Mouse (Mus musculus): ENCODE measurements around the gene Rps6kb2. TPM values are rescaled to one million over a fixed set of nuclear protein-coding genes. Genes with fewer than 3 reads are reported as not detected.

The Rps6kb2 gene
- 0.71 TPM for polyA plus RNA-seq (2014; fragmentation: Illumina TruSeq; extraction: RNeasy Lipid Tissue Mini Kit (QIAGEN cat#74804); ENCODE audit: low read depth, low replicate concordance)

GRCm38 (mm10) chr19:4162646-4163542, at the start of gene Rps6kb2:
Gene Rps6kb2 (minus strand): TSS chr19:4163354.

GRCm38 (mm10) chr19:4201291-4201909, 38.2 kb upstream of the Rps6kb2 start, which contains the start of gene Rad9a:
Gene Rad9a (minus strand): TSS chr19:4201662.

GRCm38 (mm10) chr19:4191528-4192250, 28.5 kb upstream of the Rps6kb2 start, which contains the start of gene Ppp1ca:
Gene Ppp1ca (plus strand): TSS chr19:4192065.

GRCm38 (mm10) chr19:4190831-4191334, 27.7 kb upstream of the Rps6kb2 start, which contains the start of gene Tbc1d10c:
Gene Tbc1d10c (minus strand): TSS chr19:4191284.

GRCm38 (mm10) chr19:4175368-4175947, 12.3 kb upstream of the Rps6kb2 start, which contains the start of gene Carns1:
Gene Carns1 (minus strand): TSS chr19:4175479.

GRCm38 (mm10) chr19:4153232-4153654, 9.9 kb downstream of the Rps6kb2 start, which contains the start of gene Ptprcap:
Gene Ptprcap (plus strand): TSS chr19:4153604.

GRCm38 (mm10) chr19:4148491-4148806, 14.7 kb downstream of the Rps6kb2 start, which contains the start of gene Coro1b:
Gene Coro1b (plus strand): TSS chr19:4148619.

GRCm38 (mm10) chr19:4143759-4144268, 19.3 kb downstream of the Rps6kb2 start, which contains the start of gene Cabp4:
Gene Cabp4 (minus strand): TSS chr19:4144033.

GRCm38 (mm10) chr19:4139446-4139845, 23.7 kb downstream of the Rps6kb2 start, which contains the start of gene Gpr152:
Gene Gpr152 (plus strand): TSS chr19:4139787.

GRCm38 (mm10) chr19:4125741-4126696, 37.1 kb downstream of the Rps6kb2 start, which contains the start of gene Aip:
Gene Aip (minus strand): TSS chr19:4125858.

Other genes starting within 250 kb of the Rps6kb2 start
- gene Aldh3b1, start 233.5 kb downstream of the Rps6kb2 start, polyA plus RNA-seq (2014; fragmentation: Illumina TruSeq; extraction: RNeasy Lipid Tissue Mini Kit (QIAGEN cat#74804); ENCODE audit: low read depth, low replicate concordance): 3.1 TPM
- gene Unc93b1, start 228.2 kb downstream of the Rps6kb2 start, polyA plus RNA-seq (2014; fragmentation: Illumina TruSeq; extraction: RNeasy Lipid Tissue Mini Kit (QIAGEN cat#74804); ENCODE audit: low read depth, low replicate concordance): 0.32 TPM
- 0.28 TPM for gene Aldh3b3, start 204.7 kb downstream of the Rps6kb2 start, polyA plus RNA-seq (2014; fragmentation: Illumina TruSeq; extraction: RNeasy Lipid Tissue Mini Kit (QIAGEN cat#74804); ENCODE audit: low read depth, low replicate concordance)
- 2.5 TPM for gene Aldh3b2, start 191.0 kb downstream of the Rps6kb2 start, polyA plus RNA-seq (2014; fragmentation: Illumina TruSeq; extraction: RNeasy Lipid Tissue Mini Kit (QIAGEN cat#74804); ENCODE audit: low read depth, low replicate concordance)
- gene Acy3, start 176.8 kb downstream of the Rps6kb2 start, polyA plus RNA-seq (2014; fragmentation: Illumina TruSeq; extraction: RNeasy Lipid Tissue Mini Kit (QIAGEN cat#74804); ENCODE audit: low read depth, low replicate concordance): 0.48 TPM
- gene Tbx10, start 170.6 kb downstream of the Rps6kb2 start, polyA plus RNA-seq (2014; fragmentation: Illumina TruSeq; extraction: RNeasy Lipid Tissue Mini Kit (QIAGEN cat#74804); ENCODE audit: low read depth, low replicate concordance): not detected
- not detected for gene Nudt8, start 162.8 kb downstream of the Rps6kb2 start, polyA plus RNA-seq (2014; fragmentation: Illumina TruSeq; extraction: RNeasy Lipid Tissue Mini Kit (QIAGEN cat#74804); ENCODE audit: low read depth, low replicate concordance)
- not detected for gene Gm49405, start 162.7 kb downstream of the Rps6kb2 start, polyA plus RNA-seq (2014; fragmentation: Illumina TruSeq; extraction: RNeasy Lipid Tissue Mini Kit (QIAGEN cat#74804); ENCODE audit: low read depth, low replicate concordance)
- not detected for gene Doc2g, start 160.0 kb downstream of the Rps6kb2 start, polyA plus RNA-seq (2014; fragmentation: Illumina TruSeq; extraction: RNeasy Lipid Tissue Mini Kit (QIAGEN cat#74804); ENCODE audit: low read depth, low replicate concordance)
- gene Ndufv1, start 150.5 kb downstream of the Rps6kb2 start, polyA plus RNA-seq (2014; fragmentation: Illumina TruSeq; extraction: RNeasy Lipid Tissue Mini Kit (QIAGEN cat#74804); ENCODE audit: low read depth, low replicate concordance): 5.9 TPM
- 5.3 TPM for gene Gstp1, start 125.4 kb downstream of the Rps6kb2 start, polyA plus RNA-seq (2014; fragmentation: Illumina TruSeq; extraction: RNeasy Lipid Tissue Mini Kit (QIAGEN cat#74804); ENCODE audit: low read depth, low replicate concordance)
- gene Gstp2, start 117.3 kb downstream of the Rps6kb2 start, polyA plus RNA-seq (2014; fragmentation: Illumina TruSeq; extraction: RNeasy Lipid Tissue Mini Kit (QIAGEN cat#74804); ENCODE audit: low read depth, low replicate concordance): not detected
- gene Gstp3, start 103.8 kb downstream of the Rps6kb2 start, polyA plus RNA-seq (2014; fragmentation: Illumina TruSeq; extraction: RNeasy Lipid Tissue Mini Kit (QIAGEN cat#74804); ENCODE audit: low read depth, low replicate concordance): not detected
- not detected for gene Cabp2, start 81.8 kb downstream of the Rps6kb2 start, polyA plus RNA-seq (2014; fragmentation: Illumina TruSeq; extraction: RNeasy Lipid Tissue Mini Kit (QIAGEN cat#74804); ENCODE audit: low read depth, low replicate concordance)
- gene Cdk2ap2, start 66.2 kb downstream of the Rps6kb2 start, polyA plus RNA-seq (2014; fragmentation: Illumina TruSeq; extraction: RNeasy Lipid Tissue Mini Kit (QIAGEN cat#74804); ENCODE audit: low read depth, low replicate concordance): 1.1 TPM
- gene Pitpnm1, start 63.4 kb downstream of the Rps6kb2 start, polyA plus RNA-seq (2014; fragmentation: Illumina TruSeq; extraction: RNeasy Lipid Tissue Mini Kit (QIAGEN cat#74804); ENCODE audit: low read depth, low replicate concordance): 0.81 TPM
- gene Aip, start 37.5 kb downstream of the Rps6kb2 start, polyA plus RNA-seq (2014; fragmentation: Illumina TruSeq; extraction: RNeasy Lipid Tissue Mini Kit (QIAGEN cat#74804); ENCODE audit: low read depth, low replicate concordance): 0.62 TPM
- not detected for gene Gpr152, start 23.6 kb downstream of the Rps6kb2 start, polyA plus RNA-seq (2014; fragmentation: Illumina TruSeq; extraction: RNeasy Lipid Tissue Mini Kit (QIAGEN cat#74804); ENCODE audit: low read depth, low replicate concordance)
- gene Cabp4, start 19.3 kb downstream of the Rps6kb2 start, polyA plus RNA-seq (2014; fragmentation: Illumina TruSeq; extraction: RNeasy Lipid Tissue Mini Kit (QIAGEN cat#74804); ENCODE audit: low read depth, low replicate concordance): 0.14 TPM
- 16.9 TPM for gene Coro1b, start 14.7 kb downstream of the Rps6kb2 start, polyA plus RNA-seq (2014; fragmentation: Illumina TruSeq; extraction: RNeasy Lipid Tissue Mini Kit (QIAGEN cat#74804); ENCODE audit: low read depth, low replicate concordance)
- gene Ptprcap, start 9.8 kb downstream of the Rps6kb2 start, polyA plus RNA-seq (2014; fragmentation: Illumina TruSeq; extraction: RNeasy Lipid Tissue Mini Kit (QIAGEN cat#74804); ENCODE audit: low read depth, low replicate concordance): 1.9 TPM
- gene Carns1, start 12.1 kb upstream of the Rps6kb2 start, polyA plus RNA-seq (2014; fragmentation: Illumina TruSeq; extraction: RNeasy Lipid Tissue Mini Kit (QIAGEN cat#74804); ENCODE audit: low read depth, low replicate concordance): 0.43 TPM
- not detected for gene Tbc1d10c, start 27.9 kb upstream of the Rps6kb2 start, polyA plus RNA-seq (2014; fragmentation: Illumina TruSeq; extraction: RNeasy Lipid Tissue Mini Kit (QIAGEN cat#74804); ENCODE audit: low read depth, low replicate concordance)
- 15.9 TPM for gene Ppp1ca, start 28.7 kb upstream of the Rps6kb2 start, polyA plus RNA-seq (2014; fragmentation: Illumina TruSeq; extraction: RNeasy Lipid Tissue Mini Kit (QIAGEN cat#74804); ENCODE audit: low read depth, low replicate concordance)
- 1.2 TPM for gene Rad9a, start 38.3 kb upstream of the Rps6kb2 start, polyA plus RNA-seq (2014; fragmentation: Illumina TruSeq; extraction: RNeasy Lipid Tissue Mini Kit (QIAGEN cat#74804); ENCODE audit: low read depth, low replicate concordance)
- gene Clcf1, start 50.9 kb upstream of the Rps6kb2 start, polyA plus RNA-seq (2014; fragmentation: Illumina TruSeq; extraction: RNeasy Lipid Tissue Mini Kit (QIAGEN cat#74804); ENCODE audit: low read depth, low replicate concordance): 0.20 TPM
- gene AC109138.7, start 51.0 kb upstream of the Rps6kb2 start, polyA plus RNA-seq (2014; fragmentation: Illumina TruSeq; extraction: RNeasy Lipid Tissue Mini Kit (QIAGEN cat#74804); ENCODE audit: low read depth, low replicate concordance): not detected
- not detected for gene Pold4, start 68.5 kb upstream of the Rps6kb2 start, polyA plus RNA-seq (2014; fragmentation: Illumina TruSeq; extraction: RNeasy Lipid Tissue Mini Kit (QIAGEN cat#74804); ENCODE audit: low read depth, low replicate concordance)
- gene Ssh3, start 105.8 kb upstream of the Rps6kb2 start, polyA plus RNA-seq (2014; fragmentation: Illumina TruSeq; extraction: RNeasy Lipid Tissue Mini Kit (QIAGEN cat#74804); ENCODE audit: low read depth, low replicate concordance): 0.39 TPM
- gene Ankrd13d, start 119.8 kb upstream of the Rps6kb2 start, polyA plus RNA-seq (2014; fragmentation: Illumina TruSeq; extraction: RNeasy Lipid Tissue Mini Kit (QIAGEN cat#74804); ENCODE audit: low read depth, low replicate concordance): not detected
- 3.2 TPM for gene Grk2, start 142.9 kb upstream of the Rps6kb2 start, polyA plus RNA-seq (2014; fragmentation: Illumina TruSeq; extraction: RNeasy Lipid Tissue Mini Kit (QIAGEN cat#74804); ENCODE audit: low read depth, low replicate concordance)
- 49.2 TPM for gene Kdm2a, start 234.9 kb upstream of the Rps6kb2 start, polyA plus RNA-seq (2014; fragmentation: Illumina TruSeq; extraction: RNeasy Lipid Tissue Mini Kit (QIAGEN cat#74804); ENCODE audit: low read depth, low replicate concordance)